Mouse (Mus musculus): ENCODE measurements around the gene Tmcc2. TPM values are rescaled to one million over a fixed set of nuclear protein-coding genes. Genes with fewer than 3 reads are reported as not detected.

Tmcc2 gene
- polyA plus RNA-seq, 1 experiment from 2014 or later: 154 TPM

DNA sequence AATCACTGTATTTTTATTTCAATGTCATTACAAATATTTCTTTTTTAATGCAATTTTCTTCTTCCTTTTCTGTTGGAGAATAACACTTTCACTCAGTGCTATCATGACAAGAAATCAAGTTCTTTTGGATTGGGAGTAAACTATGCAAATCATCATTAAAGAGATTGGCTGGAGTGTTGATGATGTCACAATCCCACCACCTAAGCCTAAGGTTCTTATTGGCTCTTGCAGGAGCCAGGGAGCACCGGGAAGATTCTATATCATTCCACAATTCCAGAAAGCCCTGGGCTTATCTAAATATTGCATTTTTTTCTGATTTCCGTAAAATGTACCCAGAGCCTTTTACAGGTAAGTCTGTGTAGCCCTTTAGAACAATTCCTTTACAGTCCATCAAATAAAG, 5.6 kb upstream of the Tmcc2 start:
- Histone ChIP-seq H3K9ac (replicated peaks) (no peak overlapping the region), H3K36me3 (replicated peaks; ENCODE audit: insufficient read depth, low read length) (no peaks in the 10 kb centered on the region), H3K4me3 (ENCODE audit: low read depth, low read length) (no peak overlapping the region), H3K27me3 (ENCODE audit: insufficient read depth, low read length) (peaks cover 13% of the 10 kb centered on the region; the same call in 1 of the 2 replicates), H3K4me1 (ENCODE audit: insufficient read depth) (0 out of 2 replicates have a peak, but pooled peaks cover 3% of the 10 kb centered on the region), H3K27ac (ENCODE audit: low read depth) (no peak overlapping the region), H3K4me2 (ENCODE audit: low read depth, low read length) (no peak overlapping the region), H3K9me3 (ENCODE audit: low read length) (no peaks in the 10 kb centered on the region)
- 70% methylated on average over 2 of the region's 2 CpGs for WGBS (ENCODE audit: insufficient replicate concordance)
- no peak for DNase-seq
- no peak for ATAC-seq
- TF ChIP-seq CTCF (IDR thresholded peaks at IDR 0.05; ENCODE audit: low read depth) (no peak), EP300 (IDR thresholded peaks at IDR 0.05; ENCODE audit: low read depth) (no peak)

DNA sequence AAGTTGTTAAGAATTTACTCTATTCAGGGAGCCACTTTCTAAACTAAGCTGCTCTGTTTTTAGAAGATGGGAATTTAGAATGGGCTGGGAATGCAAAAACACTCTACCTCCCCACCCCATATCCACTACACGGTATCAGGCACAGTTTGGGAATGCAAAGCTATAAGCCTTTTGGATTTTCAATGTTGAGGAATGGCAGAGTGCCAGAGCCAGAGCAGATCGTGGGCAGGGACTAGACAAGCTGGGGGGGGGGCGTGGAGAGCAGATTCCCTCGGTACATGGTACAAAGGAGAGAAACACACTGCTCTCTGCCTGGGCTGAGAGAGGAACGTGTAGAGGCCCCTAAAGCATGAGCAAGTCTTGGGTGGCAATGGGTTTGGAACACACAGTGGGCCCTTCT, 1.8 kb upstream of the Tmcc2 start:
- no peaks in the 10 kb centered on the region for H3K36me3 ChIP-seq (replicated peaks; ENCODE audit: insufficient read depth, low read length)
- H3K4me1 ChIP-seq (ENCODE audit: insufficient read depth): peaks cover 11% of the 10 kb centered on the region; the same call in 1 of the 2 replicates
- H3K27ac ChIP-seq (ENCODE audit: low read depth): no peak overlapping the region
- H3K9me3 ChIP-seq (ENCODE audit: low read length): no peaks in the 10 kb centered on the region
- TF ChIP-seq EP300 (IDR thresholded peaks at IDR 0.05; ENCODE audit: low read depth) (no peak), CTCF (IDR thresholded peaks at IDR 0.05; ENCODE audit: low read depth) (no peak)
- no peak overlapping the region for H3K4me2 ChIP-seq (ENCODE audit: low read depth, low read length)
- no peak overlapping the region for H3K9ac ChIP-seq (replicated peaks)
- no peak for DNase-seq
- peaks cover 19% of the 10 kb centered on the region for H3K27me3 ChIP-seq (ENCODE audit: insufficient read depth, low read length)
- WGBS (ENCODE audit: insufficient replicate concordance): 69% methylated on average over 5 of the region's 5 CpGs
- no peak for ATAC-seq
- no peak overlapping the region for H3K4me3 ChIP-seq (ENCODE audit: low read depth, low read length)

DNA sequence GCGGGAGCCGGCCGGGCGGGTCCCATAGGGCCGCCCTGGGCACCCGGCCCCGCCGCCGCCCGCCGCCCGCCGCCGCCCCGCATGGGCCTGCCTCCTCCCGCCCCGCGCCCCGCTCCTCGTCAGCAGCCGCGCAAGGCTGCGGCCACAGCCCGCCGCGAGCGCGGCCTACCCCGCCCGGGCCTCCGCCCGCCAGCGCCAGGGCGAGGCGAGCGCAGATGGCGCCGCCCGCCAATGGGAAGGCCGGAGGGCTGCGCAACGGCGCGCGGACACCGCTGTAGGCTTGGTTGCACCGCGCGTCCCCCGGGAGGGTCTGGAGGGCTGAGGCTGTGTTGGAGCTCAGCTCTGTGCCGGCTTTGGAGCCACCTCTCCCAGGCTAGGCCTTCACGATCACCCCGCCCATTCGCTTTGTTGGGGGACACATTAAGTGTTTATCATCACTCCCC, 520 bp upstream of the Tmcc2 start:
- 2% methylated on average over 28 of the region's 54 CpGs for WGBS (ENCODE audit: insufficient replicate concordance)
- peak overlapping the region; percentile 80 for H3K27ac ChIP-seq (ENCODE audit: low read depth)
- H3K4me1 ChIP-seq (ENCODE audit: insufficient read depth): peaks cover 19% of the 10 kb centered on the region; the same call in 1 of the 2 replicates
- H3K4me3 ChIP-seq (ENCODE audit: low read depth, low read length): peak overlapping the region; percentile 67
- TF ChIP-seq EP300 (IDR thresholded peaks at IDR 0.05; ENCODE audit: low read depth) (no peak), CTCF (IDR thresholded peaks at IDR 0.05; ENCODE audit: low read depth) (no peak)
- H3K27me3 ChIP-seq (ENCODE audit: insufficient read depth, low read length): peaks cover 19% of the 10 kb centered on the region
- DNase-seq (peak; percentile 77), ATAC-seq (peak; percentile 74)
- no peaks in the 10 kb centered on the region for H3K9me3 ChIP-seq (ENCODE audit: low read length)
- no peaks in the 10 kb centered on the region for H3K36me3 ChIP-seq (replicated peaks; ENCODE audit: insufficient read depth, low read length)
- H3K4me2 ChIP-seq (ENCODE audit: low read depth, low read length): peak overlapping the region; percentile 90
- H3K9ac ChIP-seq (replicated peaks): peak overlapping the region; percentile 76

DNA sequence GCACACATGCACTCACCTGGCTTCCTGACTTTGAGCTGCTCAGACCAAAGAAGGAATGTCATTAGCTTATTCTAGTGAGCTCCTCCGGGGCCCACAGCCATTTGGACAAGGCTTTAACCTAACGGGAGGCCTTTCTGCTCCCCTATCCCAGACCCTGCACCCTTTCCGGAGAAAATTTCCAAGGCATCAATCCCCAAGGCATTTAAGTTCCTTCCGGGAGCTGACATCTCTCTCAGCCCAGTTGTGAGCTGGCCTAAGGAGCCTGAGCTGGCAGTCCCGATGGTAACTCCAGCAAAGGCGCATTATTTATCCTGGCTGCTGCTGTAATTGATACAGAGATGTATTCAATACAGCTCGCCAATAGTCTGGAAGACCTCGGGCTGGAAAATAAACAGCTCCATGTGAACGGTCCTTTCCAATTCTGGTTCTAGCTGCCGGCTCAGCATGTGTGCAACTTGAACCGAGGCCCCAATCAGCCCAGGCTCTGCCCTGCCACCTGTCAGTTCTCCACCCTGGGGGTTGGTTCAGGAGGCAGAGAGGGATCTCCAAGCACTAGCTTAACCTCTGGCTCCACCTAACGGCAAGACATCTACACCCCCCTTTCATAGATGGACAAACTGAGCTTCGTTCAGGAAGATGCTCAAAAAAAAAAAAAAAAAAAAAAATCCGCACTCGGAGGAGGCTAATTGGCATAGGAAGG, 1.0 kb downstream of the Tmcc2 start:
- peak; percentile 80 for DNase-seq
- peak; percentile 78 for ATAC-seq
- peaks cover 30% of the 10 kb centered on the region for H3K4me1 ChIP-seq (ENCODE audit: insufficient read depth)

DNA sequence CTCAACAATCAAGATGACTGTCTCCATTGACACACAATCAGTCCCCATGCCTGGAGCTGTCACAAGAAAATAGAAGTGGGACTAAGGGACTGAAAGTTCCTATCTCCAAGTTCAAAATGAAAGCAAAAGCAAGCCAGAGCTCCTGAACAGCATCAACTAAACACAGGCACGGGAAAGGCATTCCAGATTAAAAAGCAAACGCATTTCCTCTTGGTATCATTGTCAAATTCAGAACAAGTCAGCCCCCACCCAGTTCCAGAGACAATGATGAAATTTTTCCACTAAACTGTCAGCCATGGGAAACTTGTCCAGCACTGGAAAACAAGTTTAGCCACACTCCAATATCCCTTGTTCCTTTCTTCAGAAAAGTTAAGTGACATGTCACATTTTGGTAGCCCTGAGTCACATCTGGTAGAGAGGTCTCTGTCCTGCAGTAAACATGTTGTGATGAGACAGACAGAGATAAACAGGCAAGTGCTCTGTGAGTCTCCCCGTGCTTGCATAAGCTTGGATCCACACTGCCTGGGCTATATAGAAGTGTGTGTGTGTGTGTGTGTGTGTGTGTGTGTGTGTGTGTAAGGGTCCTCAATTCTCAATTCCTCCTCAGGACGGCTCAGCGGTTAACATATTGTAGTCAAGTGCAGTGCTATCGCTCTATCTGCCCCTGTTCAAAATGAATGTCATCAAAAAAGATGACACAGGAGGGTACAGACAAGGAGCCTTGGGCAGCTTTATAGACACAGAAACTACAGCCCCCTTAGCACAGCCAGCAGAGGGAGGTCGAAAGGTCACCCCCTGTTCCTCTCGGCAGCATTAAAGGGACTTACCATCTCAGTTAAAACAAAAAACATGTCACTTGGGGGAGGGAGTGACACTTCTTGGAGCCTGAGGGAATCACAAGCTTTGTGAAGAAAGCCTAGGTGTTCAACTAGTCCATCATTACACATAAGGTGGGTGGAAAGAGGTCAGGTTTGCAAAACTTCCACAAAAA, 2.0 kb downstream of the Tmcc2 start:
- Histone ChIP-seq H3K9ac (replicated peaks) (peak overlapping the region; percentile 78), H3K4me1 (ENCODE audit: insufficient read depth) (peaks cover 35% of the 10 kb centered on the region), H3K27me3 (ENCODE audit: insufficient read depth, low read length) (peaks cover 19% of the 10 kb centered on the region), H3K27ac (ENCODE audit: low read depth) (peak overlapping the region; percentile 87), H3K9me3 (ENCODE audit: low read length) (no peaks in the 10 kb centered on the region), H3K36me3 (replicated peaks; ENCODE audit: insufficient read depth, low read length) (peaks cover 1% of the 10 kb centered on the region; the same call in 1 of the 2 replicates), H3K4me3 (ENCODE audit: low read depth, low read length) (peak overlapping the region; percentile 67), H3K4me2 (ENCODE audit: low read depth, low read length) (peak overlapping the region; percentile 90)
- no peak for DNase-seq
- peak; percentile 62 for ATAC-seq
- TF ChIP-seq CTCF (IDR thresholded peaks at IDR 0.05; ENCODE audit: low read depth) (no peak), EP300 (IDR thresholded peaks at IDR 0.05; ENCODE audit: low read depth) (peak; percentile 60; the same call in 1 of the 2 replicates)
- WGBS (ENCODE audit: insufficient replicate concordance): 50% methylated on average over 8 of the region's 8 CpGs

More for the DNA sequence above, 1.0 kb downstream of the Tmcc2 start:
- peak overlapping the region; percentile 87 for H3K27ac ChIP-seq (ENCODE audit: low read depth)
- H3K4me3 ChIP-seq (ENCODE audit: low read depth, low read length): peak overlapping the region; percentile 67
- H3K4me2 ChIP-seq (ENCODE audit: low read depth, low read length): peak overlapping the region; percentile 90
- TF ChIP-seq CTCF (IDR thresholded peaks at IDR 0.05; ENCODE audit: low read depth): peak; percentile 92
- peak; percentile 78 for TF ChIP-seq EP300 (IDR thresholded peaks at IDR 0.05; ENCODE audit: low read depth)
- H3K9me3 ChIP-seq (ENCODE audit: low read length): no peaks in the 10 kb centered on the region
- no peaks in the 10 kb centered on the region for H3K36me3 ChIP-seq (replicated peaks; ENCODE audit: insufficient read depth, low read length)
- WGBS (ENCODE audit: insufficient replicate concordance): 29% methylated on average over 15 of the region's 15 CpGs
- H3K27me3 ChIP-seq (ENCODE audit: insufficient read depth, low read length): peaks cover 19% of the 10 kb centered on the region
- H3K9ac ChIP-seq (replicated peaks): peak overlapping the region; percentile 78

DNA sequence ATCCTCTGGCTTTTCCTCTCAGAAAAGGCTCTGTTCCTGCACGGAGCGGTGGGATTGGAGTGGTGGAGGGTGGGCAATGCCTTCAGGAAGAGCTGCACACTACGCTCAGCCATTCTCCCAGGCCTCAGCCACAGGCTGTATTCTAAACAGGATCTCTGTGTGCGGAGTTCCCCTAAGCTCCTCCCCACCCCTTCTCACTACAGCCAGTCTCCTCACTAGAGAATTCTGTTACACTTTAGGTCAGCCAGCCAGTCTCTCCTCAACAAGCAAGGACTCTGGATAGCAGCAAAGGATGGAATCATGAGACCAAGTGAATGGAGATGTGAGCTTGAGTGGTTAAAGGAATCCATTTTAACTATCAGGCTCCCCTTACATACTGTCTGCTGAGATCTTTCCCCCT, 3.1 kb downstream of the Tmcc2 start:
- peak overlapping the region; percentile 90 for H3K4me2 ChIP-seq (ENCODE audit: low read depth, low read length)
- peak; percentile 37 for ATAC-seq
- no peaks in the 10 kb centered on the region for H3K9me3 ChIP-seq (ENCODE audit: low read length)
- WGBS (ENCODE audit: insufficient replicate concordance): 25% methylated on average over 4 of the region's 4 CpGs
- DNase-seq: no peak
- peak overlapping the region; percentile 67 for H3K4me3 ChIP-seq (ENCODE audit: low read depth, low read length)
- H3K9ac ChIP-seq (replicated peaks): peak overlapping the region; percentile 78
- peaks cover 16% of the 10 kb centered on the region for H3K27me3 ChIP-seq (ENCODE audit: insufficient read depth, low read length)
- H3K27ac ChIP-seq (ENCODE audit: low read depth): peak overlapping the region; percentile 87
- no peak for TF ChIP-seq EP300 (IDR thresholded peaks at IDR 0.05; ENCODE audit: low read depth)
- TF ChIP-seq CTCF (IDR thresholded peaks at IDR 0.05; ENCODE audit: low read depth): no peak
- peaks cover 5% of the 10 kb centered on the region; the same call in 1 of the 2 replicates for H3K36me3 ChIP-seq (replicated peaks; ENCODE audit: insufficient read depth, low read length)
- peaks cover 35% of the 10 kb centered on the region for H3K4me1 ChIP-seq (ENCODE audit: insufficient read depth)
